Mouse (Mus musculus): ENCODE measurements around the gene Crot. TPM values are rescaled to one million over a fixed set of nuclear protein-coding genes. Genes with fewer than 3 reads are reported as not detected.
"Not testable (repeated sequence)": the region's sequence is repeated elsewhere in the genome, so short reads cannot be mapped to it uniquely, and the experiment has no call there.

Crot gene
- total RNA-seq, 4 experiments from 2014 or later: 21.6 to 30.9 (median 25.3) TPM

DNA sequence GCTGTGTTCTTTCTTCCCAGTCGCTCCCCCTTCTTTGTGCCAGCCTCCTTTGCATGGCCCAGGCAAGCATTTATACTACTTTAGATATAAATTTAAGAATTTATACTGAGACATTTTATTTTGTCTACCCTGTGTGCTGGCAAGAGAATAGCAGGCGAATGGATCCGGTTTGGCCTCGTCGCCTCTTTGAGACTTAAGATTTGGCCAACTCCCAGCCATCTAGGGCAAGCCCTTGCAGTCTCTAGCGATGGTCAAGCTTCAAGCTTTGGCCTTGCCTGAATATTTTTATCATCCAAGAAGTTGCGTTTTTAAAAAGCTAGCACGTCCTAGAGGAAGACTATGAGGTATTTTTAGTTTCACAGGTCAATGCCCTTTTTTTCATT, 380 bp upstream of the Crot start:
- no peak for DNase-seq (ENCODE audit: low spot score in 2 of 2)

DNA sequence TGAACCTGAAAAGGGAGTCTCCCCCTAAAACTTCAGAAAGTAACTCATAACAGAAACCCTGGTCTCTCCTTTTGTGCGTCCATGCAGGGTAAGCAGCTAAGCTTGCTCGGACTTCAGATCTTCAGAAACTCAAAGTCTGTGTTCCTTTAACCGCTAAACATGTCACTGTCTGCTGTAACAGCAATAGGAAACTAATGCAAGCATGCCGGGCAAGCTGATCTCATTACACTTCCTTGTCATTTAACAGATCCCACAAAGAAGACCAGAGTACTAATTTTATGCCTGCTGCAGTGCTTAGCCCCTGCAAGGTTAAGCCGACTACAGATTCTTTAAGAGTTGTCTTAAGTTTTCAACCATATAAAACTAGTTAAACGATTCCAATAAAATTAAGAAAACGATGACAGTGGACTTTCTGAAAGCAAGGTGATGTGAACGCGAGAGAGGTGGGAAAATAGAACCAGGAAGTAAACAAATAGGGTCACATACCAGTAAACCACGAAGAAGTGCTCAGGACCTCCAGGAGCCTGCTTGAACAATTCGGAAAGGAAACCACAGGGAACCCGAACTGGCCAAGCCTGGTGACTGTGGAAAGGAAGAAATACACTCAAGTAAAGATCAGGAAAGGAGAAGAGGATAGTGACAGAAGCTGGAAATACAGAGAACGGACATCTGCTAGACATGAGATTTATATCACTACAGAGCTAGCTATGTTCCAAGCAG, 998 bp downstream of the Crot start:
- DNase-seq (ENCODE audit: low spot score in 2 of 2): no peak

DNA sequence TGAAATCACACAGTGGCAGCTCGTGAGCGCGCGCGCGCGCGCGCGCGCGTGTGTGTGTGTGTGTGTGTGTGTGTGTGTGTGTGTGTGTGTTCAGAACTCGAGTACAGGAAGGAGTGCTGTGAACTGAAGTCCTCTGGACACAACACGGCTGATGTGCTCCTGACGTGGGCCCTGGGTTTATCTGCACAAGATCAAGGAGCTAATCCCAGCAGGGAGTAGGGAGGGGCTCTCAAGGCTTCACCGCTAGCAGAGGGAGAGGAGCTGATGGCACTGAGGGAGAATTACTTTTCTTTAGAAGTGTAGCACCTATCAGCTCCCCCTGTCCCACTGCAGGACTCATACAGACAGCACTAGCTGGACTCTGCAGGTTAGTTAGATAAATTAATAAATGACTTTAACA, 5.5 kb downstream of the Crot start:
- no peak for DNase-seq (ENCODE audit: low spot score in 2 of 2)

DNA sequence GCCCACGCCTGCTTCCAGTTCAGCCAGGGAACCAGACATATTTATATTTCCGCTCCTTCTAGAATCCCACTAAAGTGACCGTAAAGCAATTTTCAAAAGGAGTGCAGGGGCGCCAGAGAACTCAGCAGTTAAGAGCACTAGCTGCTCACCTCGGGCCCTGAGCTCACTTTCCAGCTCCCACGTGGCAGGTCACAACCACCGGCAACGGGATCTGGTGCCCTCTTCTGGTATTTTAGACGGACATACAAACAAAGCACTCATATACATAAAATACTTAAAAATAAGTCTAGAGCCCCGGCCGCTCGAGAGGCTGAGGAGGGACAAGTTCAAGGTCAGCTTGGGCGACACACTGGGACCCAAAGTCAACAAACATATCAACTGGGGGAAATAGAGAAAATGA, 6.6 kb downstream of the Crot start:
- no peak for DNase-seq (ENCODE audit: low spot score in 2 of 2)

DNA sequence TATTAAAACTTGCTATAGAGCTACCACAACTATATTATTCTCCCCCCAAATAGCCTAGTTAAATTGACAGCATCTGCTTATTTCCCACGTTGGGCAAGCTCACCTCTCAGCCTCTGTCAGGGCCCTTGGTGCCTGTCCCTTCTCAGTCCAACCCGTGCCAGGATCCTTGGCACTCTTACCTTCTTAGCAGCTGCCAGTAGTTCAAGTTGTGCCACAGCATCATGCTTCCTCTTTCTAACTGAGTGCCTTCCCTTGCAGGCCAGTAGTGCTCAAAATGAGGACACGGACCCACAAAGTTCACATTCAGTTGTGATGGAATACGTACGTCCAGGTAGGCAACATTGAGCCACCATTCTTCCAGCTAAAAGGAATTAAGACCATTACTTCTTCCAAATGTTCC, 9.2 kb downstream of the Crot start:
- no peak for DNase-seq (ENCODE audit: low spot score in 2 of 2)

DNA sequence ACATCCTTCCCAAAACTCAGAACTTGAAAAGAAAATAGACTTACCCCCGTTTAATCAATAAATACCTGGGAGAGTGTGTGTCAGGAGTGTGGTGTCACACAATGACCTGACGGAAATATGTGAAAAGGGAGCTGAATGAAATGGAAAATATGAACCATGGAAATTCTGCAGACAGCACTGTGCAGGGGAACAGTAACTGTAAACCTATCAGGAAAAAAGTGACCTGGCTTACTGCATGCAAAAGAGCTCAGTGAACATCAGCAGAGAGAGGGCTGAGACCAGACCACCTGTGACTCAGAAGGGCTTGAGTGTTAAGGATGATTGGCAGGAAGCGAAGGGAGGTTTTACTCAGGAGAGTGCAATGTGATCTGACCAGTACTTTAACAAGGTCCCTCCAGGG, 11.7 kb downstream of the Crot start:
- DNase-seq (ENCODE audit: low spot score in 2 of 2): no peak

DNA sequence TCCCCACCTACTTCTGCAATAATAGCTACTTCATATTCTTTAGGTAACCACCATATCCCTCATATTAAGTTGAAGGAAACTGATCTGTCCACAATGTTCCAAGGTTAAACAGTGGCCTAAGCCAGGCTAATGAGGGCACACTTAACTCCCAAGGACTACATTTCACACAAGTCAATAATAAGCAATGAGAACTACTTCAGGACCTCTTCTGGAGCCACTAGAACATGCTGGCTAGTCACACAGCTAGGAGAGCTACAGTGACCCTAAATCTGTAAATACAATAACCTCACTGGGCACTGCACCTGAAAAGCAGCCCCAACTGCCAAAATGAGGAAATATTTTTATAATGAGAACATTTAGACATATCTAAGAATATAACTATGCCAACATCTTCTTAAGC, 22.4 kb downstream of the Crot start:
- DNase-seq (ENCODE audit: low spot score in 2 of 2): no peak

DNA sequence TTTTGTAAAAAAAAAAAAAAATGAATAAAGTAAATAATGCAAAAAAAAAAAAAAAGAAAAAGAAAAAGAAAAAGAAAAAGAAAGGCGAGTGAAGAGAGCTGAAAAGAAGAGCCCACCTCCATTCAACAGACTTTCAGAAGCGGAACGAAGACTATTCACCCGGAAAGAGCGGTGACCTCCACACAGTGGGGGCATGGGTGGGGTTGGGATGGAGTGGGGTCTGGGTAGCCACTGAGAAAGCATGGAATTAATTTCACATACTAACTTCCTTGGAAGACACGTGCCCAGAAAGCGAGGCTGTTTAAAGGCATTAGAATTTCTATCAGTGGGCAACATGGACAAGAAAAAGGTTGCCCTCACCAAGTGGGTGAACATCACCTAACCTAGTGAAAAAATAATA, 24.8 kb downstream of the Crot start:
- no peak for DNase-seq (ENCODE audit: low spot score in 2 of 2)

DNA sequence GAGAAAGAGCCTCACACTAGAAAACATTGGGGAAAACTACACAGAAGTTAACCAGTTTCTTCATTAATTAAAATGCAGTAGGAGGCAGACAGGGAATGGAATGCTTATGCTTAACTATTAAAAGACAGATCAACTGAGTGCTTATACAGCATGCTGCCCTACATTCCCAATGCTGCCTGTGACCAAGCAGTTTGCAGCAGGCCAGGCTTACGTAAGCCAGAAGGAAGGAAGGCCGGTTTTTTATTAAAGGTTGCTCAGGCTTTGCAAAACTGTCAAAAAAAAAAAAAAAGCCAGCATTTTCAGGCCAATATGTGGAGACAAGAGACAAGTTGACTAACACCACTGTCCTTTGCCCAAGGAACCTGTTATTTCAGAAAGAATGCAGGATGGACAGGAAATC, 26.4 kb downstream of the Crot start:
- no peak for DNase-seq (ENCODE audit: low spot score in 2 of 2)

DNA sequence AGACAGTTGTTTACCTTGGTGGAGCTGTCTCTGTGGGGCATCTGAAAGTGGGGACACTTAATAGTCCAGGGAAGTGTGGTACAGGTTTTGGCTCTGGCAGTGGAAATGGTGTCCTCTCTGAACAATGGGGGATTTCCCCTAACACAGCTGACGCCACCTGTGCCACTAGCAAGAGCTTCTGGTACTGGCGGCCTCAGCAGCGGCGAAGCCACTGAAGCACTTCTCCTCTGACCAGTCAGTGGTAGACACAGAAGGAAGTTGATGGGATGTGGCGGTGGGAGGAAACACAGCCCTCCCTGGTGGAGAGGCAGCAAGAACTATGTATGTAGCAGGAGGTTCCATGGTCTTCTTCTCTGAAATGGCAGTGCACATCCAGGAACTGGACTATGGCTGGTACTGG, 32.6 kb downstream of the Crot start:
- DNase-seq (ENCODE audit: low spot score in 2 of 2): no peak

DNA sequence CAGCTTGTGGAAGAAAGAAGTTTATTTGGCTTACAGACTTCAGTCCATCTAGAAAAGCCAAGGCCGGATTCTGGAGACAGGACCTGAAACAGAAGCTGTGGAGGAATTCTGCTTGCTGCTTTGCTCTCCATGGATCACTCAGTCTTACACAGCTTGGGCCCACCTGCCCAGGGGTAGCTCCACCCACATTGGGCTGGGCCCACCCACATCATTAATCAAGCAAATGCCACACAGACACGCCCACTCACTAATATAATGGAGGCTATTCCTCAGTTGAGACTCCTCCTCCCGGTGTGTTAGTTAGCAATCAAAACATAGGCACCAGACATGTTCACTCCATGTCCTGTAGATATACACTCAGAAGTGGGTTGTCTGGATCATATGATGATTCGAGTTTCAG, 36.6 kb downstream of the Crot start:
- no peak for DNase-seq (ENCODE audit: low spot score in 2 of 2)

DNA sequence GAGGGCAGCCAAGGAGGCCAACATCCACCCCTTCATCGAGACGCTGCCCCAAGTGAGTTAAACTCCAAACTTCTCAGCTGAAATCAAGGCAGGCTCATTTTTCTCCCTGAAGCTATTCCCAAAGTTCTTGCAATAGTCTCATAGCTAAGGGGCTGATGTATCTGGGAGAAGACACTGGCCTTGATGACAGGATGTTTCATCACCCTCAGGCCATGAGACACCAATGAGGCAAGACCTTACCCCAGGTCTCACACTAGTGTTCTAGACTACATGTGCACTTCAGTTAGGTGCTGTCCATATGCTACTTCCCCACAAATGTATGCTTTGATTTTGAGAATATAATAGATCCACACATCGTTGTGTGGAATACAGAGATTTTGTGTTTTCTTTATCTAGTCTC, 41.6 kb downstream of the Crot start:
- no peak for DNase-seq (ENCODE audit: low spot score in 2 of 2)

DNA sequence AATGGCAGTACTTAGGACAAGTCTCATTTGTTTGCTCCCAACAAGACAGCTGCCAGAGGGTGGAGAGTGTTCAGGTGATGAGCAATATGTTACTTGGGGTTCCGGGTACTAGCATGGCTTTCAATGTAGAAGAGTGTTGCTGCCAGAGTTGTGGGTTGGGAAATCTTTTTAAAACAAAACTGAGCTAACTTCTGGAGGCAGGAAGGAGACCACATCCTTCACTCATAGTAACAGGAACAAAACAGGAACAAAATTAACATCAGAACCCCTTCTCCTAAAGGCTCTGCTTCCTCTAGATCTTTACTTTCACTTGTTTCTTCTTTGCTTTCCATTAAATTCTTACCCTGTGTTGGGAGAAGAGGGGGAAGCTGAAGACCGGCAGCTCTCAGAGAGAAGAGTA, 43.5 kb downstream of the Crot start:
- DNase-seq (ENCODE audit: low spot score in 2 of 2): no peak

DNA sequence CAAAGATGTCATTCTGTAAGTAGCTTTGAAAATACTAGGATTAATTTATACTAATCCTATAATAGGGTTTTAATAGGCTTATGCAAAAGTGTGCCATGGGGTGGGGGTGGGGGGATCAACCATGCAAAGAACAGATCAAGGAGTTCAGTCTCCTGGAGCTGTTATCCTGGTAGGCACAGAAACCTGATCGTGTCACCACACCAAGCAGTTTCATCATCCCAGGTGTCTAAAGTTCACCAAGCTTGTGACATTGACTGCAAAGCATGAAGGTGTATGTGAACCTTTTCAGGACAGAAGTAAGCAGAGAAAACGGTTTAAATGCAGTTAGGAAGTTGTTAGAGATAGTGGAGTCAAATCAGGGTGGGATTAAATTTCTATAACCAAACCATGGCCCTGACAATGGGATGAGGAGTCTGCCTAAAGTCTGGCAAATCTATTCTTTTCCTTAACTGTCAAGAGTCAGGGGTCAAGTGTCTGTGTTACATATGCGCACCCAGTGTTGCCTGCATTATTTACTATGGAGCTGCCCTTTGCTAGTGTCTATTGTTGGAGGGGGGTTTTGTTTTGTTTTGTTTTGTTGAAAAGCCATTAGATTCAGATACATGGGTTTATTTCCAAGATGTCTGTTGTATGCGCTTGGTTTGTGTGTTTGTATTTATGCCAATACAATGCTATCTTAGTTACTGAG, 49.6 kb downstream of the Crot start:
- no peak for DNase-seq (ENCODE audit: low spot score in 2 of 2)

DNA sequence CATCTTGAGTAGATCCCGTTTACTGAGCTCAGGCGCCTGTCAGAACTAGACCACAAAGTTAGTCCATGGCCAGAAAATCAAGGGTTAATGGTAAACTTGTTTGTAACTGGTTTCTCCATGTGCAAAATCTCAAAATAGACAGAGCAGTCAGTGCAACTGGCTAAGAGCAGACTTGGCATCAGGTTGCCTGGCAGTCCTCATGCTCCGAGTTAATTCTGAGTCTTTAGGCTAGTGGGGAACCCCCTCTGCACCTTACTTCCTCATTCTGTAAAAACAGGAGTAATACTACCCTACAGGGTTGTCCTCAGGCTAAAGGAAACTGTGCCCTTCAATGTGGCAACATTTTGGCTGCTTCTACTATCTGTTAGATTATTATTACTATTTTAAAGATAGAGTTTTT, 53.3 kb downstream of the Crot start:
- DNase-seq (ENCODE audit: low spot score in 2 of 2): no peak

DNA sequence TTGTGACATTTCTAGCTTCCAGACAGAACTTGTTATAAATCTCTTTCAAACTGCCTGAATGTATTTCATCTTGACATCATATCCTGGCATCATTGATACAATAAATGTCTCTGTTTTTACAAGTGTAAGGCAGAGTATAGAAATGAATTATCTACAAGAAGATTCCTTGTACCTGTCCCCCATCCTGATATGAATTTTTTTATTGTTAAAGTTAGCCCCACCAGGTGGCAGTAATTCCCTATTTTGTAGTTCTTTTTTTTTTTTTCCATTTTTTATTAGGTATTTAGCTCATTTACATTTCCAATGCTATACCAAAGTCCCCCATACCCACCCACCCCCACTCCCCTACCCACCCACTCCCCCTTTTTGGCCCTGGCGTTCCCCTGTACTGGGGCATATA, 55.9 kb downstream of the Crot start:
- DNase-seq (ENCODE audit: low spot score in 2 of 2): not testable (repeated sequence)

DNA sequence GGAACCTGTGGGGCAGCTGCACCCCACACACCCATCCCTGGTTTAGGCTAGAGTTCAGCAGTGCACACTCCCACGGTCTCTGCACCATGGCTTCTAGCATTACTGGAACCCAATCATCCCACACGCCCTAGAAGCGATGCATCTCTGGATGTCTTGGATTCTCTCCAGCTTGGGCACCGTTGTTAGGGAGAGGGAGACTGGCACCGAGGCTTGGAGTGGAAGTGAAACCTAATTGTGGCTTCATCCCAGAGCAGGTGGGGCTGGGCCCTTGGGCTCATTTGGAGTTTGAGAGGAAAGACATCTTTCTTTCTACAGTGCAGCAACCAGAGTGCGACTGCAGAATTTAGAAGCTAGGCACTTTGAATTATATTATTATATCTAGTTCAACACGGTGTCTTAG, 59.2 kb downstream of the Crot start:
- no peak for DNase-seq (ENCODE audit: low spot score in 2 of 2)

DNA sequence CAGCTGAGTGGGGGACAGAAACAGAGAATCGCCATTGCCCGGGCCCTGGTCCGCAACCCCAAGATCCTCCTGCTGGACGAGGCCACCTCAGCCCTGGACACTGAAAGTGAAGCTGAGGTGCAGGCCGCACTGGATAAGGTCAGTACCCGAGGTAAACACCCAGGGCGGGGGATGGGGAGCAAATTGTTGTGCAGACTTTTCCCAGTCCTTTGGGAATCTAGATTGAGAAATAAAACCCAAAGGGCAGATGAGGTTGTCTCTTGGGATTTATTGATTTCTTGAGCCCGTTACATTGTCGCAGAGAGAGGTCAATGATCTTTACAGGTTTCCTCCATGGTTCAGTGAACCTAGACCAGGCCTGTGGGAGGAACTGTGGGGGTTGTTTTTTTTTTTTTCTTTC, 68.7 kb downstream of the Crot start:
- DNase-seq (ENCODE audit: low spot score in 2 of 2): no peak

DNA sequence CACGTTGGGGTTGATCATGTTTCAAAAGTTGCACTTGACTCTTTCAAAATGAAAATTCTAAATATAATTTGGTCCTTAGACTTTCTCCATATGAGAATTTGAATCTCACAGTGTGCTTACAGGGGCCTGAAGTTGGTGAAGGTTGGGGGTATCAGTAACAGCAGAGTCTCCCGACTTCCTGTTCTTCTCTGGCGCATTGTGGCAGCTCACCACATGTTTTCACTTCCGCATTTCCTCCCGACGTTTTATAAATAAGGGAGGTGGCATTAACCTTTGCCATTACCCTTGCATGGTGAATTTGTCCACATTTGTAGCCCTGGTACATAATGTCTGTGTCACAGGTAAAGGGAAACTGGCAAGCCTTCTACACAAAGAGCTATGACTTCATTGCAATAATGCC, 80.1 kb downstream of the Crot start:
- no peak for DNase-seq (ENCODE audit: low spot score in 2 of 2)

DNA sequence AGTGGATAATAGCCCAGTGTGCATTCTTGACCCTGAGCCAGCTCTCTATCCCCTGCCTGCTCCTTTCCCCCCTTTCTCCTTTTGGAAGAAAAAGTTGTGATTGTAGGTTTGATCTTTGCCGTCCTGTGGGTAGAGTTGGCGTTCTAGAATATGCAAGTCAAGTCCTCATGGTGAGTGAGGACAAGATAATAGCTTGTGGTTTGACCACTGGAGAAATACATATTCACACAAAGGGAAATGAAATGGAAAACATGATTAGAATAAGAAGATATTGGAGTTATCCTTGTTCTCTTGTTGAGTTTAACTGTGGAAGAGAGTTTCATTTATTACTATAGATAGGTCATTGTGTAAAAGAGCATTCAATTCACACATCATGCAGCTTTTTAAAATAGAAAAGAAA, 80.7 kb downstream of the Crot start:
- no peak for DNase-seq (ENCODE audit: low spot score in 2 of 2)
